Mouse (Mus musculus) right cerebral cortex, adult 18-20 months (tissue): ENCODE measurements at regions not wholly inside any gene's neighbourhood (a gene's known extent, or its start where the extent isn't known, plus 50 kb on each side); places are given as distances from the start of the nearest gene placed in this dataset.
"Not testable (repeated sequence)": the region's sequence is repeated elsewhere in the genome, so short reads cannot be mapped to it uniquely, and the experiment has no call there.

Source experiments
- DNase-seq: peaks from one replicate; pipeline ENCODE4 v3.0.0; 2022; ENCODE audit warnings: mixed read lengths

GRCm38 (mm10) chr4:124395069-124395965 is 215.3 kb downstream of the 3100002H09Rik start:
- DNase-seq: no peak

GRCm38 (mm10) chr4:124393595-124393994 is 217.0 kb downstream of the 3100002H09Rik start:
- DNase-seq: peak; percentile 54

- DNase-seq: no peak
Measured at GRCm38 (mm10) chr4:124389067-124389466, 221.5 kb downstream of the 3100002H09Rik start.

DNA sequence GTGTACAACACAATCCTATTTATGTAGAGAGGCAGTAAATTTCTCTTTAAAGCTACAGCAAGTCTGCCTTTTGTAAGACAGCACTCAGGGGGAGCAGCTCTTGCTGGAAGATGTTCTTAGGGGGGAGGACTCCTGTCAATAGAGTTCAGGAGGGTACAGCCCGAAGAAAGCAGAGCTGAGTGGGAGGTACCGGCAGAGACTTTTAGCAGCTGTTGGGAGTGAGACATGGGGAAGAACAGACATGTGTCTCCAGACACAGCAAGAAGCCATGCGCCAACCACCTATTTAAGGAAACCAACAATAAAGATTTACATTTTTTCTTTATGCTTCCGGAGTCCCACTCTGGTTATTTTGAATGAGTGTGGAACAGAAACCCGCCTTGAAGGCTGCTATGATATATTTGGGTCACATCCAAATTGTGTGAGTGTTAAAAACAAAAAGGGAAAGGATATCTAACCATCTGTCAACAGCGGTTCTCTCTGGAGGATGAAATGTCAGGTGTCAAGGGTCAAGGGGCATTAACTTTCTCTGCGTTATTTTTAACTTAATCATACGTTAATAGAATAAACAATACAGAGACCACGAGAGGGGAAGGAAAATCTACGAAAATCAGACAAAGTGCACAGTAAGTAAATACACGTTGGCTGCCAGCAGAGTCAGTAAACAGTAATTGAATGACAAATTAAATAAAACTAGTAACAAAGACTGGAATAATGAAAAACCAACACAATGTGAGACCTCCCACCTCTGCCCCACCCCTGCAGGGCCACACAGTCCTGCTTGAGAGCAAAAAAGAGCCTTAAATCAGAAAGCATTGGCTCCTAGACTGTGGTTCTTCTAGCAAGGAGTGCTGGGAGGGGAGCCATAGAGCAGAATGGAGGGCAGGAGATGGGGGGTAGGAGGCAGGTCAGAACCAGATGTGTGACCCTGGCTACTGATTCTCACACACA is 225.2 kb downstream of the 3100002H09Rik start:
- DNase-seq: peak; percentile 38

GRCm38 (mm10) chr4:124376504-124376903 is 234.1 kb downstream of the 3100002H09Rik start:
- no peak for DNase-seq

DNA sequence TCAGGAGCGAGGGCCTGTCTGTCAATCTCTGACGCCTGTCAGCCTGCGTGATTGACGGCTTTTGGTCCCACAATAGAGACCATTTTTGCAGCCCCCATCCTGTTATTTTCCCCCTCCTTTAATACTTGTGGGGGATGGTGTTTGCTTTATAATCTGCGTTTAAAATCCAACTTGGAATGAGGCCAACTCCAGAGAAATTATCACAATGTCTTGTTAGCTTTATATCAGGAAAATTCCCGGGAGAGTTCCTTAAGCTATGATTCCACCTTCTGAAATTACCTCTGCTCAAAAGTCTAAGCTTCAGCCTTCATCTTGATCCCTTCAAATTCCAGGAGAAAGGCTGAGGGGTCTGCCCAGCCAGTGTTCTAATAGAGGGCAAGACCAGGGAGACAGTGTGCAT is 235.0 kb downstream of the 3100002H09Rik start:
- DNase-seq: no peak

- no peak for DNase-seq
Measured at GRCm38 (mm10) chr4:124368831-124369230, 241.8 kb downstream of the 3100002H09Rik start.

DNA sequence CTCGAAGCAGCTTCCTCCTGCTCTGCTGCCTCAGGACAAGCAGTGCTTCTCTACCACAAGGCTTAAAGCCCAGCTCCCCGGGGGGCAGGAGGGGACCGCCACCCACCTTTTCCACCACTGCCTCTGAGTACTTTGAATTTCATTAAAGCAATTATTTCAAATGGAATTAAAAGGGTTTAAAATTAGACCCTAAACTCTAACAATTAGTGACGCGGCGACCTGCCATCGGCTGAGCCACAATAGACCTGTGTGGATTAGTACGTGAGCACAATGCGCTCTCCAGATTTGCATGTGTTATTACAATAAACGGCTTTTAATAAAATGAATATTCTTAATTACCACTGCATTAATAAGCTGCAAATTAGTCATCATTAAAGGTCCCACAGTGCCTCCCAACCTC is 242.5 kb downstream of the 3100002H09Rik start:
- no peak for DNase-seq

DNA sequence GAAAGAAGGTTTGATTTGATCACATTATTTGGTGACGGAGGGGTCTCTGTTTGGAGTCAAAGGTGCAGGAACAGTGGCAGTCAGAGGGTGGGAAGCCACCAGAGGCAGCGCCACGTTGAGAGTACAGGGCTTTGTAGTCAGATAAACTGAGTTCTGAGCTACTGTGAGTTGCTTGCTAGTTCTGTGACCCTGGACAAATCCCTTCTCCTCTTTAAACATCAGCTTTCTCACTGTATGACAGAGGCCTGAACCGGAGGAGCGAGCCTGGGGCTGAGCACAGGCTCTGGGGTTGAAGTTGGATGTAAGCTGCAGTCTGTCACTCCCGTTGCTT is 250.1 kb downstream of the 3100002H09Rik start:
- DNase-seq: no peak

GRCm38 (mm10) chr4:124359707-124360577 is 250.7 kb downstream of the 3100002H09Rik start:
- no peak for DNase-seq

- not testable (repeated sequence) for DNase-seq
Measured at GRCm38 (mm10) chr4:124358456-124358855, 252.1 kb downstream of the 3100002H09Rik start.

DNA sequence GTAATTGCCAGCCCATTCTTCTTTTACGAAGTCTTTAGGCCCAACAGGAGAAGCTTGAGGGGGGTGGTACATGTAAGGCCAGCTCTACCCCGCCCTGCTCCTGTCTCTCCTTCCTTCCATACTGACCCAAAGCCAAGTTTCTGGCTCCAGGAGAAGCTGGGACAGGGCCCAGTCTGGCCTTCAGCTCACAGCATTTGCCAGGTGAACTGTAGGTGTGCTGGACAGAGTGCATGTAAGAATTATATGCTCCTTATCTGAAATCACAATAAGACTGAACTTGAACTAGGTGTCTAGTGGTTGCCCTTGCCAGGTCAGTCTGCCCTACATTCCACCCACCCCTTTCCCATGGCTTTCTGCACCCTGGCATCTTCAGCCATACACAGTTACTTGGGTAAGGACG is 260.2 kb downstream of the 3100002H09Rik start:
- DNase-seq: no peak

GRCm38 (mm10) chr4:124349610-124350295 is 260.9 kb downstream of the 3100002H09Rik start:
- DNase-seq: no peak

GRCm38 (mm10) chr4:124349055-124349454 is 261.5 kb downstream of the 3100002H09Rik start:
- DNase-seq: no peak

- DNase-seq: no peak
Measured at GRCm38 (mm10) chr4:124340073-124340472, 270.5 kb downstream of the 3100002H09Rik start.

DNA sequence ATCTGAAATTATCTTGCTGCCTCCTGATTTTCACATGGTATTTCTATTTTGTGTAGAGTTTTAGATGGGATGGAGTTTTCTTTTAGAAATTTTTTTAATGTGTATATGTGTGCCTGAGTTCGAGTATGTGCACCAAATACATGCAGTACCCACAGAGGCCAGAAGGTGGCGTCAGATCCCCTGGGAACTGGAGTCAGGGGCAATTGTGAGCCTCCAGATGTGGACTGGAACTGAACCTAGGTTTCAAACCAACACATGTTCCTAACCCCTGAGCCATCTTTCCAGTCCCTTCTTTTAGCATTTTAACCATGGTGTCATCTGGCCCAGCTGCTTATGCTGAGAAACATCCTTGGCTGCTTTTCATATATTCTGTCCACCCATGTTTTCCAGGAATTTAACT is 274.9 kb downstream of the 3100002H09Rik start:
- no peak for DNase-seq

GRCm38 (mm10) chr4:124332974-124333373 is 277.6 kb downstream of the 3100002H09Rik start:
- no peak for DNase-seq

DNA sequence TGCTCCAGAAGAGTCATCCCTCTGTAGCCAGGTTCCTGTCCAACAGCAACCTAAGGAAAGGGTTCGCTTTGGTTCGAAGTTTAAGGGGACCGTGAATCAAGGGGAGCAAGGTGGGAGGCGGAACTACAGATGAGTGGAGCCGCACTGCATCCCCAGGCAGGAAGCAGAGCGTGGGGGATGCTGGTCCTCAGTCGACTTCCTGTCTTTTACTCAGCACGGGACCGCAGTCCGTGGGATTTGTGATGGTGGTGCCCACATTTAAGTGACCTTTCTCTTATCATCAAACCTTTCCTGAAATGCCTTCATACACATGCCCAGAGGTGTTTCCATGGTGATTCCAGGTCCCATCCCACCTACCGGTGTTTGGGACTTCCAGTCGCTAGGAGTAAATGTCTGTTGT is 278.2 kb downstream of the 3100002H09Rik start:
- no peak for DNase-seq

DNA sequence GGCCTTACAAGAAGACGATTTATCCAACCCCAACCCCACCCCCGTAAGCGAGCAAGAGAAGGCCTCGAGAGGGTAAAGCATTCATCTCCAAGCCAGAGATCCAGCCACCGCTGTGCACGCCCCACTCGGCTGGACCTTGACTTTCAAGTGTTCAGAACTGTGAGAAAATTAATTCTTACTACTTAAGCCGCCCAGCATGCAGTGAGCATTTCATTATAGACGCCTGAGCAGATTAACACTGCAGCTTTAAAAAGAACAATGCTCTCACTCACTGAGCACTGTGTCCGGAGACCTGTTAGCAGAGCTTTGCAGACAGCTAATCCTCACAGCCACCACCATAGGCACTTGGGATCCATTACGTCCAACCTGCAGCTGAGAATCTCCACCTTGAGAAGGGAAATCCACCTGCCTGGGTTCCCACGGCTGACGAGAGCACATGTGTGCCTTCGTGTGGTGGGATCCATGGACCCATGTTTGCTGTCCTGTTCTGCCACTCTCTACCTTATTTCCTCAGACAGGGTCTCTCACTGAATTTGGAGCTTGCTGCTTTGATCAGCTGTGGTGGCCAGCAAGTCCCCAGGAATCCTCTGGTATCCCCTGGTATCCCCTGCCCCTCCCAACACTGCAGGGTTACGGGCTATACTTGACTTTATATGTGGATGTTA is 281.4 kb downstream of the 3100002H09Rik start:
- DNase-seq: no peak

DNA sequence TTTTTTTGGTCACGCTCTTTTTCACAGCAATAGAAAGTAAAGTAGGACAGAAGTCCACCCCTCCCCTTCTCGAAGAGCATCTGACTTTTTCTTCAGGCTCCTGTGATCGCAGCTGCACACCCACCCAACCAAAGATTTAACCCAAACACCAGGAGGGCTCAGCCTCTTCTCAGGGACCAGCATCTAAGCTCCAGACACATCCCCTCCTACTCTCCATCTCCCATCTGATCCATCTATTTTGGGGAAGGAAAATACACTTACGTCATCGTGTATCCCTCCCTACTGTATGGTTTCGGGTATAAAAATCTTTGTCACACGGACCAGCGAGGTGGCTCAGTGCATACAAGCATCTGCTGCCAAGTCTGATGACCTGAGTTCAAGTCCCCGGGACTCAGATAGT is 284.3 kb downstream of the 3100002H09Rik start:
- peak; percentile 34 for DNase-seq

DNA sequence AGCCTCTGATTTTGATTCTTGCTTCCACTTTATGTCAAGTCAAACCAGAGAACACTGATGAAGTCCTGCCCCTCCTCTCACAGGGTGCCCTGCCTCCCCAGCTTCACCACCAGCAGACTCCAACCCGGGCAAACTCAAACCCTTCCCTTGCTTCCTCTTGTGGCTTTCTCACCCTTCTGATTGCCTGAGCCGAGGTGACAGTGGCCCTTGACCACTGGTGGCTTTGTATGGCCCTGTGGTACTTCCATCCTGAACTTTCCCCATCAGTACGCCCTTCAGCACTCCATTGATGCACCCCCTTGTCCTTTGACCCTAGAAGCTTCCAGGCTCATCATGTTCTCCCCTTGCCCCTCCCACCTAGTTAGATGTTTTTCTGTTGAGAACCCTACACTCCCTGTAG is 287.0 kb downstream of the 3100002H09Rik start:
- DNase-seq: no peak
